Mouse (Mus musculus): Measurements from ENCODE around the gene Naga.

Naga gene

GRCm38 (mm10) chr15:82337875-82338274 lies 850 bp downstream of the Naga start:
- no peak for DNase-seq (ENCODE audit: low spot score in 2 of 2)

DNA sequence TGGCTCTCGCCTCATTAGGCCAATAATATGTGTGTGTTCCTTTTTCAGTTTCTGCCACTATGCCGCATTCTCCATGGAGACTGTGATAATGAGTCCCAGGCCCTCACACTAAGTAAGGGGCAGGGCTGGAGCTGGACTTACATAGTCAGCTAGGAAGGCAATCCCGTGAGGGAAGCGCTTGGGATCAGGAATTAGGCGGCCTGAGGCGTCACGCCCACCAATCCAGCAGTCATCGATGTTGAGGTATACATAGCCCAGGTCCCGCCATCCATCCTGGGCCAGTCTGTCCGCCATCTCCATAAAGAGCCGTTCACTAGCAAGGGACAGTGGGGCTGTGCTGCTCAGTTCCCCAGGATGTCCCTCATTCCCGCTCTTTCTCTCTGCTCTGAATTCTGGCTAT lies 2.1 kb downstream of the Naga start:
- no peak for DNase-seq (ENCODE audit: low spot score in 2 of 2)

DNA sequence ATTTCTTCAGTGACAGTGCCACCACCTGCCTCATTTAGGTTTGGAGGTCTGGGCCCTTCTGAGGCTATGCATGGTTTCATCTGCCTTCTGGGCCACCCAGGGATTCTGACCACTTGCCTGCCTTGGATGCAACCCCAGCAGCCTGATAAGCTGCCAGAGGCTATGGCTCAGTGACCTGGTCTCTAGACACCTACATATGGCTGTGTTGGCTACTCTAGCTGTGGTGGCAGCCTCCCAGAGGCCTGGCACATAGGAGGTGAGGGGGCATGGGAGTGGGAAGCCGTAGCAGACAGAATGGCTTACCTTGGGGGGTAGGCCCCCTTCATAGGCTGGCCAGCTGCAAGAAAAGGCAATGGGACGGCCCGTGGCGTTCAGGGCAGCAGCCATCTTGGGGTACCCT lies 3.5 kb downstream of the Naga start:
- DNase-seq (ENCODE audit: low spot score in 2 of 2) = no peak

DNA sequence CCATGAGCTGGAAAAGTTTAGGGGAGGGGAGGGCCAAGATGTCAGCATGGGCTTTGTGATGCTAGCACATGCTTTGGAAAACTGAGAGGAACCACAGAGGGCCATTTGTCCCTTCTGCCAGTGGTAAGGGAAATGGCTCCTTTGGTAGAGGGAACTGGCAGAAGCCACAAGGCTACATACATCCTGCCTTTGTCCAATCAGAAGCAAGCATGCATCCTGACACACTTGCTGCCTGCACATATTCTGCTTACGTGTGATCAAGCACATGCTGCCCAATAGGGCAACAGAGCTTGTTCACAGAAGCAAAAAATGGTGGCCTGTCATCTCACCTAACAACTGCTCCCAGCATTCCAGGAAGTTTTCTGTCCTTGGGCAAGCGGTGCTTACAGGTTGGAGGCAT lies 13.3 kb downstream of the Naga start:
- no peak for DNase-seq (ENCODE audit: low spot score in 2 of 2)

- no peak for DNase-seq (ENCODE audit: low spot score in 2 of 2)
Measured at GRCm38 (mm10) chr15:82322195-82322594, 16.5 kb downstream of the Naga start.

GRCm38 (mm10) chr15:82319613-82320012 lies 19.1 kb downstream of the Naga start:
- DNase-seq (ENCODE audit: low spot score in 2 of 2) = no peak

DNA sequence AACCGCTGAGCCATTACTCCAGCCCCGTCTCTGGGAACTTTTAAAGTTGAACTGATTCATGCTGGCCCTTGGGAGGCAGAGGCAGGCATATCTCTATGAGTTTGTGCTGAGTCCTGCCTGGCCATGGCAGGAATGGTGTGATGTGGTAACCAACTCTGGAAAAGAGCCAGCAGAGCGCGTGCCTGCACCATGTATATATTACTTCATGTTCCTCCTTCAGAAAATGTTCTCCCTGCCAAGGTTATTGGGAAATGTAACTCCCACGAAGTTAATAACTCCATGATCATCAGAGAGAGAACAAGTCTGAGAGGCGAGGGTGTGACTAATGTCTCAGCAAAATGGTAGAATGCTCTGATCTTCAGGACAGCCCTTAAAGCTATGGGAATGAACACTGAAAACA lies 20.9 kb downstream of the Naga start:
- DNase-seq (ENCODE audit: low spot score in 2 of 2) = no peak

GRCm38 (mm10) chr15:82308416-82308815 lies 30.3 kb downstream of the Naga start:
- no peak for DNase-seq (ENCODE audit: low spot score in 2 of 2)

DNA sequence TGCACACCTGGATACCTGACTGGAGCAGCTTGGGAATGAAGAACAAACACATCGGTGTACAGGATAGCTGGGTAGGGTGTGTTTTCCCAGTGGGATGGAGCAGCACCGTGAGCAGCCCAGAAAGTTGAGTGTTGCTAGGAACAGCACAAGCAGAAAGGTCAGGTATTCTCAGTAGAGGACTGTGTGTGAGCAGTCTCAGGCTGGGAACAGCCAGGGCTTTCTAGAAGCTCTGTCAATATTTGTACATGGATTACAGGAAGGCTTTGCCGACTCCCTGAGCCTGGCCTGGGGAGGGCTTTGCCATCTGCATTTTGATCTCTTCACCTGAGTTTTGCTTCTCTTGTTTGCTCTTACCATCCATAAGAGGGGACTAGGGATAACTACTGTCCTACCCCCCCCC lies 31.6 kb downstream of the Naga start:
- no peak for DNase-seq (ENCODE audit: low spot score in 2 of 2)

DNA sequence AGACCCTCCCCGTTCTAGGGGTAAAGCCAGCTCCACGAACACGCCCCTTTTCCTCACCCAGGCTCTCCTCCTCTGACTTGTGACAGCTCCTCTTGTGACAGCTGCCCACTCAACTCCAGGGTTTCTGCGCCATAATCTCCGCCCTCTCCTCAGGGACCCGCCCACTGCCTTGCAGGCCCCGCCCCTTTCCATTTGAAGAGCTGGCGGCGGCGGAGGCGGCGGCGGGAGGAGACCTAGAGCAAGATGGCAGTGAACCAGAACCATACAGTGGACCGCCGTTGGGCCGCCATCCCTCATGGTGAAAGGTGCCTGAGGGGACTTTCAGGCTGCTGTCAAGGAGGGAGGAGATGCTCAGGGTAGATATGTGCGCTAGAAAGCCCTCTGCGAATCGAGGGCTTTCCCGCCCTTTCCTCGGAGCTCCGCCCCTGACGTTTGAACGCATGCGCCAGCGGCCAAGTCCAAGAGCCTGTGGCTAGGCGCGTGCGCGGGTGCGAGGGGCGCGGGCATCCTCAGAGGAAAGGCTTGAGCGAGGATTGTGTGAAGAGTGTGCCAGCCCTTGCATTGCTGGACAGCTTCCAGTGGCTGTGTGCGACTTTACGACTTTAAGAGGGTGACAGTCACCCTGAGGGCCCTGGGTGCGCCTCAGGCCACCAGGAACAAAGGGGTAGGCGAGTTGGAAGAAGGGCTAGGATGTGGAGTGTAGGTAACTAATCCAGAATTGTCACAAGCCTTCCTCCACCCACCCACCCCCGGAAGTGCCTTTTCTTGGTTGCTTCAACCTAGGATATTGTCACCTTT lies 39.8 kb downstream of the Naga start, which contains the start of gene Wbp2nl:
Wbp2nl (plus strand) TSS at position 191 of the 798 bp plus-strand sequence.
- no peak for DNase-seq (ENCODE audit: low spot score in 2 of 2)

GRCm38 (mm10) chr15:82294059-82294458 lies 44.7 kb downstream of the Naga start:
- no peak for DNase-seq (ENCODE audit: low spot score in 2 of 2)

DNA sequence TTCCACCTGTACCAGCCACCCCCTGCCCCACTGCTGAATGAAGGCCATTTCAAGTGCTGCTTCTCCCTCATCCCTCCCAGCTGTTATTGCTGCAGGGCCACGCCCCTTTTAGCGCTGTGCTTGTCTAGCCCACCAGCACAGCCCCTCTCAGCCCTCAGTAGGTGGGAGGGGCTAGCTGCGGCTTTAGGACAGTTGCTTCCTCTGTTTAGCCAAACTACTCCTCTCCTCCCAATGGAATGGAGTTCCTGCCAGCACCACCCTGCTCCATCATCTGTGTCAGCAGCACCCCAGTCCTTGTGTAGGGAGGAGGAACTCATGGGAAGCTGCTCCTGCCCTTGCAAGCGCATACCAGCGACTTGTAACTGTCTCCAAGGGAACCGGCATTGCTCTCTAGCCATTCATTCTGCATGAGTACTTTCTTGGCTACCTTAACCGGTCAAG lies 45.4 kb downstream of the Naga start:
- DNase-seq (ENCODE audit: low spot score in 2 of 2) = no peak

DNA sequence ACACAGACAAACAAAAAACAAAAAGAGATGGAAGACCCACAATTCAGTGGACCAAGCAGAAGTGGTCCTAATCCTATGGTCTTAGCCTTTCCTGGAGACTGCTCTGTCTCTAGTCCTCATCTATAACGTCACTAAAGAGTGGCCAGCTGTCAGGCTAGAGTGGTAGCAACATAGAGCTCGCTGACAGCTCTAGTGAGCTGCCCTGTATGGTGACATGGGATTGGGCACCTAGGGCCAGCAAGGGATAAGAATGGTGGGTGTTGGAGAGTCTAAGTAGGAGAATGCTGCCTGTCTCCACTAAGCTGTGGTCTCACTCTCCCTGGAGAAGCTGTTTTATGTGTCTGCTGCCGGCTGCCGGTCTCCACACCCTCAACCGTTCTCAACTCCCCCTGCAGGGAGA lies 45.9 kb downstream of the Naga start:
- DNase-seq (ENCODE audit: low spot score in 2 of 2) = no peak

DNA sequence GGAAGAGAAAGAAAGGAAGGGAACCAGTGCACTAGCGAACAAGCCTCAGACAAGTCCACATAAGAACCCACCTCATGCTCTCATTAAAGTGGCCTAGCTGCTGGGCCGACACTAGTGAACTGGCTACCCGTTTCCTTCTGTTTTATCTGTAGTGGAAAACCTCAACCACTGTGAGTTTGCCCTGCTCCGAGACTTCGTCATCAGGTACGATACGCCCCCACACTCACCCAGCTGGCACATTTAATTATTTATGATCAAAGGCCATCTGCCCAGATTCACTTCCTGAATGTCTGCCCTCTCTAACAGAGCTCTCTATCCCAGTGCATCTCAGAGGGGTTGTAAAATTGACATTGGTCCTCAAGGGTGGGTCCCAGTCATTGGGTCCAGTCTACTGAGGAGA lies 48.5 kb downstream of the Naga start:
- no peak for DNase-seq (ENCODE audit: low spot score in 2 of 2)

DNA sequence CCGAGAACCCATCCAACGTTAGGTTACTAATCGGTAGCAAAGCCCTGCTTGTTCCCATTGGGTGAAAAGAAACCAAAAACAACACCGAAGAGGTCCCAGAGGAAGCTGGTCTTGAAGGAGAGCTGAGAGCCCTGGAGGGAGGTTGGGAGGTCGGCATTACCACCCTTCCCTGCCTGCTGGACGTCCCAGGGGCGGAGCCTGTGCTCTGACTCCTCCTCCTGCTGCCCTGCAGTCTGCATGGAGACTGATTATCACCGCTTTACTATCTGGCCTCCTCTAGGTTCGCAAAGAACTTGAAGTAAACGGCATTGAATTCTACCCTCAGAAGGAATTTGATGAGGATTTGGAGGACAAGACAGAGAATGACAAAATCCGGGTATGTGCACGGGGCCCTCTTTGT lies 52.6 kb downstream of the Naga start:
- no peak for DNase-seq (ENCODE audit: low spot score in 2 of 2)

GRCm38 (mm10) chr15:82280638-82281037 lies 58.1 kb downstream of the Naga start:
- no peak for DNase-seq (ENCODE audit: low spot score in 2 of 2)

All from urinary bladder, postnatal 4 days (tissue).